Mouse (Mus musculus): ENCODE data around the gene Gm14214. TPM values are rescaled to one million over a fixed set of nuclear protein-coding genes. Genes with fewer than 3 reads are reported as not detected.

Gene Gm14214
- polyA plus RNA-seq, 2 experiments, result not detected

GRCm38 (mm10) chr2:154732503-154733141 lies 37.2 kb downstream of the Gm14214 start:
- H3K36me3 ChIP-seq (ENCODE audit: control insufficient read depth, insufficient read depth, low read length), result no peaks in the 10 kb centered on the region
- TF ChIP-seq POLR2A (IDR thresholded peaks at IDR 0.05; ENCODE audit: borderline replicate concordance, extremely low read depth, insufficient read depth, insufficient read length), result no peak
- H3K27ac ChIP-seq (replicated peaks; ENCODE audit: low read depth, low read length), result no peak overlapping the region
- no peak for ATAC-seq (ENCODE audit: low FRiP score, low read depth)
- H3K9me3 ChIP-seq (ENCODE audit: control insufficient read depth, low read length), result no peaks in the 10 kb centered on the region
- H3K4me3 ChIP-seq (replicated peaks; ENCODE audit: low read length), result no peak overlapping the region
- H3K9ac ChIP-seq (ENCODE audit: low read depth, low read length, severe bottlenecking), result no peak overlapping the region
- peaks cover 21% of the 10 kb centered on the region for H3K4me1 ChIP-seq (ENCODE audit: control insufficient read depth, insufficient read depth, low read length)
- no peak for DNase-seq (ENCODE audit: low spot score)
- H3K4me2 ChIP-seq (replicated peaks; ENCODE audit: low read depth, low read length, severe bottlenecking), result no peak overlapping the region
- WGBS, result 71% methylated on average over 9 of the region's 9 CpGs
- H3K27me3 ChIP-seq (ENCODE audit: control insufficient read depth, insufficient read depth, low read length), result no peaks in the 10 kb centered on the region

GRCm38 (mm10) chr2:154731916-154732315 lies 37.9 kb downstream of the Gm14214 start:
- H3K27ac ChIP-seq (replicated peaks; ENCODE audit: low read depth, low read length), result no peak overlapping the region
- ATAC-seq (ENCODE audit: low FRiP score, low read depth) (no peak), DNase-seq (ENCODE audit: low spot score) (no peak)
- no peaks in the 10 kb centered on the region for H3K9me3 ChIP-seq (ENCODE audit: control insufficient read depth, low read length)
- H3K4me3 ChIP-seq (replicated peaks; ENCODE audit: low read length), result no peak overlapping the region
- peaks cover 24% of the 10 kb centered on the region for H3K4me1 ChIP-seq (ENCODE audit: control insufficient read depth, insufficient read depth, low read length)
- no peaks in the 10 kb centered on the region for H3K27me3 ChIP-seq (ENCODE audit: control insufficient read depth, insufficient read depth, low read length)
- WGBS, result 7% methylated on average over 2 of the region's 2 CpGs
- H3K9ac ChIP-seq (ENCODE audit: low read depth, low read length, severe bottlenecking), result no peak overlapping the region
- TF ChIP-seq POLR2A (IDR thresholded peaks at IDR 0.05; ENCODE audit: borderline replicate concordance, extremely low read depth, insufficient read depth, insufficient read length), result no peak
- no peaks in the 10 kb centered on the region for H3K36me3 ChIP-seq (ENCODE audit: control insufficient read depth, insufficient read depth, low read length)
- H3K4me2 ChIP-seq (replicated peaks; ENCODE audit: low read depth, low read length, severe bottlenecking), result no peak overlapping the region

- Histone ChIP-seq H3K27me3 (ENCODE audit: control insufficient read depth, insufficient read depth, low read length) (no peaks in the 10 kb centered on the region), H3K4me3 (replicated peaks; ENCODE audit: low read length) (no peak overlapping the region), H3K27ac (replicated peaks; ENCODE audit: low read depth, low read length) (no peak overlapping the region), H3K4me1 (ENCODE audit: control insufficient read depth, insufficient read depth, low read length) (peaks cover 22% of the 10 kb centered on the region), H3K9me3 (ENCODE audit: control insufficient read depth, low read length) (no peaks in the 10 kb centered on the region), H3K9ac (ENCODE audit: low read depth, low read length, severe bottlenecking) (no peak overlapping the region), H3K36me3 (ENCODE audit: control insufficient read depth, insufficient read depth, low read length) (no peaks in the 10 kb centered on the region), H3K4me2 (replicated peaks; ENCODE audit: low read depth, low read length, severe bottlenecking) (no peak overlapping the region)
- DNase-seq (ENCODE audit: low spot score) (no peak), ATAC-seq (ENCODE audit: low FRiP score, low read depth) (no peak)
- 73% methylated on average over 3 of the region's 3 CpGs for WGBS
- TF ChIP-seq POLR2A (IDR thresholded peaks at IDR 0.05; ENCODE audit: borderline replicate concordance, extremely low read depth, insufficient read depth, insufficient read length), result no peak
These were observed 39.0 kb downstream of the Gm14214 start for GRCm38 (mm10) chr2:154730841-154731240.

GRCm38 (mm10) chr2:154729737-154730136 lies 40.1 kb downstream of the Gm14214 start:
- Histone ChIP-seq H3K9me3 (ENCODE audit: control insufficient read depth, low read length) (no peaks in the 10 kb centered on the region), H3K4me2 (replicated peaks; ENCODE audit: low read depth, low read length, severe bottlenecking) (no peak overlapping the region), H3K4me1 (ENCODE audit: control insufficient read depth, insufficient read depth, low read length) (peaks cover 15% of the 10 kb centered on the region), H3K27me3 (ENCODE audit: control insufficient read depth, insufficient read depth, low read length) (no peaks in the 10 kb centered on the region), H3K9ac (ENCODE audit: low read depth, low read length, severe bottlenecking) (no peak overlapping the region), H3K27ac (replicated peaks; ENCODE audit: low read depth, low read length) (no peak overlapping the region), H3K36me3 (ENCODE audit: control insufficient read depth, insufficient read depth, low read length) (no peaks in the 10 kb centered on the region), H3K4me3 (replicated peaks; ENCODE audit: low read length) (no peak overlapping the region)
- ATAC-seq (ENCODE audit: low FRiP score, low read depth) (no peak), DNase-seq (ENCODE audit: low spot score) (no peak)
- 35% methylated on average over 3 of the region's 3 CpGs for WGBS
- no peak for TF ChIP-seq POLR2A (IDR thresholded peaks at IDR 0.05; ENCODE audit: borderline replicate concordance, extremely low read depth, insufficient read depth, insufficient read length)

- ATAC-seq (ENCODE audit: low FRiP score, low read depth) (no peak), DNase-seq (ENCODE audit: low spot score) (no peak)
- Histone ChIP-seq H3K36me3 (ENCODE audit: control insufficient read depth, insufficient read depth, low read length) (no peaks in the 10 kb centered on the region), H3K4me2 (replicated peaks; ENCODE audit: low read depth, low read length, severe bottlenecking) (no peak overlapping the region), H3K9ac (ENCODE audit: low read depth, low read length, severe bottlenecking) (no peak overlapping the region), H3K27ac (replicated peaks; ENCODE audit: low read depth, low read length) (no peak overlapping the region), H3K4me3 (replicated peaks; ENCODE audit: low read length) (no peak overlapping the region), H3K4me1 (ENCODE audit: control insufficient read depth, insufficient read depth, low read length) (peaks cover 7% of the 10 kb centered on the region; the same call in 1 of the 2 replicates), H3K27me3 (ENCODE audit: control insufficient read depth, insufficient read depth, low read length) (no peaks in the 10 kb centered on the region), H3K9me3 (ENCODE audit: control insufficient read depth, low read length) (no peaks in the 10 kb centered on the region)
- whole genome bisulfite sequencing, result 80% methylated on average over 4 of the region's 4 CpGs
- no peak for TF ChIP-seq POLR2A (IDR thresholded peaks at IDR 0.05; ENCODE audit: borderline replicate concordance, extremely low read depth, insufficient read depth, insufficient read length)
These were observed 46.4 kb downstream of the Gm14214 start for GRCm38 (mm10) chr2:154723473-154723872.

Measured in limb, embryonic 14.5 days (tissue).